Mouse (Mus musculus) urinary bladder, postnatal 36 days (tissue): Measurements from ENCODE around the gene Cyp11a1.

ENCODE experiments used
- DNase-seq, 2 experiments: peaks; one replicate each; pipeline ENCODE4 v3.0.0; 2022; ENCODE audit warnings: low spot score in 2 of 2, mixed read lengths in 1 of 2

The Cyp11a1 gene

GRCm38 (mm10) chr9:57972776-57973439 is 33.3 kb upstream of the Cyp11a1 start:
- DNase-seq, result no peak

DNA sequence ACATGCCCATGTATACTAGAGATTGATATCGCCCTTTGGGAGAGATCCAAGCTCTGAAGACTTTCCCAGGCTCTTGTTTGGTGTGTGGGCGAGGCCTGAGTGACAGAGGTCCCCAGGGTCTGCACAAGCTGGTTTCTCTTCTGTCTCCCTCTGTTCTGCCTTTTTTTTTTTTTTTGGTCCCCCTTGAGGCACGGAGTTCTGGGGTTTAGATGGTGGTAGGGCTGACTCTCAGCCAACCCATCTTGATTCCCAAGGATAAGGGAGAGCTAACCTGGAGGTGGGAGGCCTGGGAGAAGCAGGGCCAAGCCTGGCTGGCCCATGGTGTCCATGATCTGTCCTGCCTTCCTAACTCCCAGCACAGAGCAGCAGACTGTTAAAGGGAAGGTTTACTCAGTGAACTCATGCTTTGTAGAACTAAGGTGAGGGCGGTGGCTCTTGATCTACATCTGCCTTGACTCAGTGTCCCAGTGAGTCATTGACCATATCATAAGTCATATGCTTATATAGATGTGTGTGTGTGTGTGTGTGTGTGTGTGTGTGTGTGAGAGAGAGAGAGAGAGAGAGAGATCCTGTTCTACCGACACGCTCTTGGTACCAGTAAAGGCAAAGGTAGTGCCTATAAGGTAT is 32.7 kb upstream of the Cyp11a1 start:
- DNase-seq, result peak in 1 of 2 experiments; percentile 38

- no peak for DNase-seq
These were observed 32.0 kb upstream of the Cyp11a1 start for GRCm38 (mm10) chr9:57974221-57974620.

GRCm38 (mm10) chr9:57975200-57975821 is 30.9 kb upstream of the Cyp11a1 start:
- no peak for DNase-seq

DNA sequence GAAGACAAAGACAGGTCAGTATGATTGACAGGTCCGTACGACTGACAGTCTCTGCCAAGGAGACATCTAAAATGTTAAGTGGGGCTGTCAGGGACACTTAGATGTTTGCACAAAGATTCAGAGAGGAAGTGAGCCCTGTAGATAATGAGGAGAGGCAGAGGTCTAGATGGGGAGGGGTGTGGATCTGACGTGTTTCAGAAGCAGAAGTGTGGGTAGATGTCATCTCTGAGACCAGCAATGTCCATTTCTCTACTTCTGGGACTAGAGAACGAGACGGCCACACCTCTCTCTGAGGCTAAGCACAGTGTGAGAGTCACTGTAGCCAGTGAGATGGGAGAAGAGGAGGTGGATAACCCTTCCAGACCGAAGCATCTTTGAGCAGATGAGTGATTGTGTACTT is 28.2 kb upstream of the Cyp11a1 start:
- no peak for DNase-seq

DNA sequence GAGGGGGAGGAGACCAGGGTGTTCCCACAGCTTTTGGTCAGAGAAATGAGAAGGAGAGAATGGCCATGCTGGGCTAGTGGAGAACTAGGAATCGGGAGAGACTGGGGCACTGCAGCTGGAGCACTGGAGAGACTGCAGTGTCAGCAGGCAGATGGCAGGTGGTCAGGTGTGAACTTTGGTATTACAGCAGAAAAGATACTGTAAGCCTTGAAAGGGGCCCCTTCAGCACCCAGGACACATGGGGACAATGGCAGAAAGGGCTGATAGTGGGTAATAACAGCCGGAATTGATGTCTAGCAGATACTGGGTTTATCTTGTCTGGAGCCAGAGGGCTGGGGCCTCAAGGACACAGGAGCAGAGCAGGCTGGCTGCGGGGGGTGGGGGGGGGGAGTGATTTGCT is 27.4 kb upstream of the Cyp11a1 start:
- DNase-seq, result no peak

DNA sequence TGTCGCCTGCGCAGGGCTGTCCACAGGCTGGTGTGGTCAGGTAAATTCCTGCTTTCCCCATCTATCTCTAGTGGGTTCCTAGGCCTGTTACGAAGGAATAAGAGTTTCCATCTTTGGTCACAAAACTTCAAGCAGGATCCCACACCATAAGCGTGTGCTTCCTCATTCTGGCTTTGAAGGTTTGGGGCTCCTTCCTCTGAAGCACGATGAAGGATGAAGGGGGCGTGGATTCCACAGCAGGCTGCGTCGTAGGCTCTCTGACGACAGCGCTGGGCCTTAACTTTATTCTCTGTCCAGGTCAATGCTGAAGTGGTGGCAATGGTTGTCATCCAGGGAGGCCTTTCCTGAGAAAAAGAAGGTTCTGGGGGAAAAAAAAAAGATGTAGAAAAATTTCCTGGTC is 25.6 kb upstream of the Cyp11a1 start:
- no peak for DNase-seq

DNA sequence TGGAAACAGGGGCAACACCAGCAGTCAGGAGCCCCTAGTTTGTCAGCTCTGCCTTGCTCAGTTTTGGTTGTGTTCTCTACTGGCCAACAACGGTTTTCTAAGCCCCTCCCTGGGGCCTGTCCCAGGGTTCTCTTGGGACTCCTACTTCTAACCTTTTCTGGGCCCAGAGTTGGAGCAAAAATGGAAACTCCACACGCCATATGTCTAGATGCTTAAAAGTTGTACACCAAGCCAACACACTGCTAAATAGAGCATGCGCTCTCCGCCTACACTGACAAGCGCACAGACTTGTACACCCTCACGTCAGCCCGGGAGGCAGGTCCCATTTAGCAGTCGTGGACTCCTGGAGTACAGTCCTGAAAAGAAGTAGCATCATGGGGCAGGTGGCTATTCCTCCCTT is 20.9 kb upstream of the Cyp11a1 start:
- no peak for DNase-seq

- DNase-seq, result no peak
These were observed 19.9 kb upstream of the Cyp11a1 start for GRCm38 (mm10) chr9:57986293-57986692.

GRCm38 (mm10) chr9:57988098-57988497 is 18.1 kb upstream of the Cyp11a1 start:
- no peak for DNase-seq

GRCm38 (mm10) chr9:57989309-57989708 is 16.9 kb upstream of the Cyp11a1 start:
- no peak for DNase-seq

DNA sequence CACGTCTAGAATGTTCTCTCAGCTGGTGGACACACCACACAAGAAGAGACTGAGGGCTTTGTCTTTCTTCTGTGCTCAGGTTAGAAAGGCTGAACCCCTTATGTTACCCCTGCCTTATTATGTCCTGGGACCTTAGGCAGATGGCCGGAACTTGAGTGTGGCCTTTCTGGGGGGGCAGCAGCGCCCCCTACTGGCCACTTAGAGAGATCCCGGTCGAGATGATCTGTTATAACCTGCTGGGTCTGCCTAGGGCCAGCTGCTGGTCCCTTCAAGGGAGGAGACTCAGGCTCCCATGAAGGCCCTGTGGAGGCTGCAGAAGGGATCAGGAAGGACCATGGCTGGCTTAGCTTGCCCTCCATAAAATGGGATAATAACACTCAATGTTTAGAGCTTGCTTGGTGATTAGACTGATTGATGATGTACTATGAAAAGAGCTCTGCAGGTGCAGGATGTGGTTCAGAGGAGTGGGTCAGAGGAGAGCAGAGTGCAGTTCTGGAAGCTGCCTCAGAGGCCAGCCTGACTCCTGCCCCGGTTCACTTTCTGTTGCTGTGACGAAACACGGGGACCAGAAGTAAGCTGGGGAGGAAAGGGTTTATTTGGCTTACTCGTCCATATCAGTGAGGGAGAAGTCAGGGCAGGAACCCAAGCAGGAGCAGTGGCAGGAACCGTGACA is 15.6 kb upstream of the Cyp11a1 start:
- no peak for DNase-seq

DNA sequence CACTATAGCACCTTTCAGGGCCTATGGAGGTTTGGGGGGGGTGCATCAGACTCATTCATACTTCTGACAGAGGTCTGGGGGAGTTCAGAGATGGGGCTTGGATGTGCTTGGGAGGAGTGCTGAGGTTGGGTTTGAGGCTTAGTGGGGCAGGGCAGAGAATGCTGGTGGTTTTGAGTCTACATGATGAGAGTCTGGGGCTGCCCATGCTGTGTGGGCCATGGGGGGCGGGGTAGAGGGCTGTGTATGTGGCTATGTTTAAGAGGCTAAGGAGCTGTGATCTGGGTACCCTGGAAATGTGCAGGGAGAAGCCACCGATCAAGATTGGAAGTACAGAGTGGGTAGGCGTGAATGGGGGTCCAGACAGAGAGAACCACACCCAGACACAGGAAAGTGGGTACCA is 14.2 kb upstream of the Cyp11a1 start:
- DNase-seq, result no peak

- DNase-seq, result no peak
These were observed 13.2 kb upstream of the Cyp11a1 start for GRCm38 (mm10) chr9:57992781-57993591.

DNA sequence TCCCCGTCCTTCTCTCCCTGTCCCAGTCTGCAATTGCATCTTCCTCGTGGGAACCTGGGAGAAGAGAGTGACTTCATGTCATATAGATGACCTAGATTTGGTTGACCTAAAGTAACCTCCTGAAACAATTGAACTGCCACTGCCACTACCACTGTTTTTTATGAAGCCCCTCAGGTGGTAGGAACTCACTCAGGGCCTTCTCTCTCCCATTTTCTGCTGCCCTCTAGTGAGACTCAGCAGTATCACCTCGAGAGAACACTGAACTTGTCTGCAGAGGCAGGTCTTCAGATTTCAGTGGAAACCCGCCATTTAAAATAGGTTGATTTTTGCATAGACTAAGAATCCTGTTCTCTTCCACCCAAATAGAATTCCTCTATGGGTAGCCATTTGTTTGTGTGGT is 10.9 kb upstream of the Cyp11a1 start:
- DNase-seq, result no peak

GRCm38 (mm10) chr9:57997511-57998031 is 8.6 kb upstream of the Cyp11a1 start:
- no peak for DNase-seq

DNA sequence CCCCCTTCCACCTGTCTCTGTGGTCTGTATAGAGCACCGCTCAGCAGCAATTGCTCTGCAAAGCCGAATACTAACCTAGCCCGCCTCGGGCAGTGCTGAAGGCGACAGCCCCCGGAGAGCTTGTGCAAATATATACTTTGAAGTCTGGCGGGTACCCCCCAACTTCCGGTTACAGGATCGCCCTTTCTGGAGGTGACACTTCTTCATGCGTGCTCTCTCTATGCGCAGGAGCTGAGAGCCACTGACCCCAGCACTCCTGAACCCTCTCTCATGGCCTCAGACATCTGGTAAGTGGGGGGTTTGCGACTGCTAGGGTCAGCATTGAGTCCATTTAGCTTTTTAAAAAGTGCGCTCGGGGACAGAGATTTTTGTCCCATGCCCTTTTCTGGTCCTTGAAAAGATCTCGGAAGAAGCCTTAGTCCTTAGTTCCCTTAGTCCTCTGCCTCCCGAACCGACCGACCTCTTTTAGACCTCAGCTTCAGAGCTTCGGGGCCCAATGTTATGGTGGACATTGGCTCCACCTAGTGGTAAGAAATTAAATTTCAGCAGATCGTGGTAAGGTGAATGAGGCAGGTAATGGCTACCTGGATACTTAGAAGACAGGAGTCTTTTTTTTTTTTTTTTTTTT is 8.1 kb upstream of the Cyp11a1 start:
- DNase-seq, result peak in 1 of 2 experiments; percentile 27

DNA sequence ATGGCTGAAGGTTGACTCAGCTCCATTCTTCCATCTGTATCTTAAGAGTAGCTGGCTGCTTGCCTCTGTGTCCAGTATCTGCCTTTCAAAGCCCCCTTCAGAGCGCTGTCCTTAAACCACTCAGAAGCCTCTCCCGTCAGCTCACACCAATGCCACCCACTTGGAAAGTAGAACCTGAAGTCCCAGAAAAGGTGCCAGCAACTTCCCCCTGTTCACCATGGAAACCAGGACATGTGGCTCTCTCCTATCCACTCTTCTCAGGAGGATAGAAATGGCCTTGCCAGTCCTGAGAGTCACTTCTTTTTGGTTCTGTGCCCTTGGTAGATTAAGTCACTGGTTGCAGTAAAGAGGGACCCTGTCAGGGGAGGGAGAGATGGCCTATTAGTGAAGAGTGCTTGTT is 7.5 kb upstream of the Cyp11a1 start:
- DNase-seq, result no peak

DNA sequence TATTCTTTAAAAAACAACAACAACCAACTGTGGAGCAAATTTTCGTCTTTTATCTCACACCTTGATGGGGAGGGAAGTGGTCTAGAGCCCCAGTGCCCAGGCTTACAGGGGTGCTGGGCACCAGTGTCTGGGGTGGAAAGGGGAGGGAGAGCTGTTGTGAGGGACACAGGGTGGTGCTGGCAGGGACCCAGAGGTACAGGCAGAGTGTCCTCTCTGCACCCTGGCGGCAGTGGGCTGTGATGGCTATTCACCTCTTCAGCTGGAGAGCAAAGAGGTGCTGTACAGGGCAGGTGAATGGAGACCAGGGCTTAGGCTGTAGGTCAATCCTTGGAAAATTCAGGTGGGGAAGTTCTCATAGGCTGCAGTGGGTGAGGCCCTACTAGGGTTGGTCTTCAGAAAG is 6.5 kb upstream of the Cyp11a1 start:
- no peak for DNase-seq

- no peak for DNase-seq
These were observed 2.9 kb upstream of the Cyp11a1 start for GRCm38 (mm10) chr9:58003272-58003671.

DNA sequence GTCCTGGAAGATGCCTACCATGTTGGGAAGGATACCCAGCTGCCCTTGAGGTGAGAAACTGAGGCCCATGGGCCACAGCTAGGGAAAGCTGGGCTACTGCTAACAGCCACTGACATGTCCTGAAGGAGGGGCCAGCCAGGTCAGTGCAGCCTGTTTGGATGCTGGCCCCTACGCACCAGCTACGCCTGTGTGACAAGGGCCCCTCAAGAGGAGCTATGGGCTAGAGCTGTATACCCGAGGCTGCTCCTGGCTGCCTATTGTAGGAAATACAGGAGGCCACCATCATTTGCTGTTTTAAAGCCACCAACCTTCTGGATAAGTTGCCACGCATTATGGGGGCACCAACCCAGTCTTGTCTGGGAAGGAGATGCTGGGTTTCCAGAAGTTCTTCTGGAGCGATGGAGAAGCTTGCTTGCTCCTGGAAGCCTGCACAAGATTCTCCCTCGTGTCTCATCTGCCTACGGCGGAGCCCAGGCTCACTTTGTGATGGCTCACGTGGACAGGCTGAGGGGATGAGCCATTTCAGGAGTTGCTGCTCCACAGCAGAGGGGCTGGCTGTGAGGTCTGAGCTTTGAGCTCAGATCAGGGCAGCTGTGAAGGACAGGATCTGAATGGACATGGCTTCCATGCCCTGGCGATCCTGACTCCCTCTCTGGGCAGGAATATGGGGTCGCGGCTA is 2.3 kb downstream of the Cyp11a1 start:
- DNase-seq, result no peak
